Mouse (Mus musculus) hindbrain, embryonic 13.5 days (tissue): Measurements from ENCODE around the gene Son. TPM values are rescaled to one million over a fixed set of nuclear protein-coding genes. Genes with fewer than 3 reads are reported as not detected.

ENCODE experiments used
- polyA plus RNA-seq: library from polyadenylated mRNA; unstranded; fragments of >200 nt; fragmentation: Nextera tagmentation; extraction: Ambion mirVana; gene quantifications from 2 replicates; pipeline ENCODE4 v1.2.1, GENCODE M21; 2015

Gene Son
- polyA plus RNA-seq, 1 experiment from 2014 or later = 138 TPM

Other genes with a start within 250 kb of the Son start
- 10.1 and 11.1 TPM in 2 replicates for gene Il10rb, start 241.3 kb upstream of the Son start, polyA plus RNA-seq
- 48.4 and 53.5 TPM in 2 replicates for gene Ifnar1, start 162.3 kb upstream of the Son start, polyA plus RNA-seq
- gene Ifngr2, start 100.4 kb upstream of the Son start, polyA plus RNA-seq = 72.1 and 73.0 TPM in 2 replicates
- gene Tmem50b, start 49.7 kb upstream of the Son start, polyA plus RNA-seq = 69.1 and 69.5 TPM in 2 replicates
- 5.2 and 7.0 TPM in 2 replicates for gene Dnajc28, start 28.5 kb upstream of the Son start, polyA plus RNA-seq
- 62.9 and 67.3 TPM in 2 replicates for gene Gart, start 554 bp upstream of the Son start, polyA plus RNA-seq
- 18.8 and 21.0 TPM in 2 replicates for gene Donson, start 41.3 kb downstream of the Son start, polyA plus RNA-seq
- gene Cryzl1, start 81.5 kb downstream of the Son start, polyA plus RNA-seq = 95.5 and 97.1 TPM in 2 replicates
- 54.8 and 55.2 TPM in 2 replicates for gene Itsn1, start 81.8 kb downstream of the Son start, polyA plus RNA-seq